Mouse (Mus musculus) hindbrain, embryonic 12.5 days (tissue): ENCODE measurements around the gene Rnf126. TPM values are rescaled to one million over a fixed set of nuclear protein-coding genes. Genes with fewer than 3 reads are reported as not detected.

Experiments used
- ATAC-seq: fragments of 200-750 bp; cut with Nextera tagmentation; 2 replicates; pipeline ENCODE4 v1.8.0; 2017; ENCODE audit warnings: moderate TSS enrichment; ENCODE audit not compliant: low FRiP score
- H3K27ac ChIP-seq: fragments of 300-500 bp; sonication (generic); 2 replicates; pipeline ENCODE4 v1.5.1; 2016; ENCODE audit warnings: mild to moderate bottlenecking
- H3K27me3 ChIP-seq: fragments of 300-500 bp; sonication (generic); 2 replicates; pipeline ENCODE4 v1.6.1; 2016; ENCODE audit warnings: mild to moderate bottlenecking
- H3K36me3 ChIP-seq: fragments of 300-500 bp; sonication (generic); 2 replicates; pipeline ENCODE4 v1.6.1; 2016; ENCODE audit warnings: mild to moderate bottlenecking
- H3K4me1 ChIP-seq: fragments of 300-500 bp; sonication (generic); 2 replicates; pipeline ENCODE4 v1.6.1; 2016
- H3K4me2 ChIP-seq: fragments of 300-500 bp; sonication (generic); replicated peaks from 2 replicates; pipeline ENCODE4 v1.6.1; 2016; ENCODE audit warnings: mild to moderate bottlenecking
- H3K4me3 ChIP-seq: fragments of 300-500 bp; sonication (generic); 2 replicates; pipeline ENCODE4 v1.5.1; 2016; ENCODE audit warnings: mild to moderate bottlenecking
- H3K9ac ChIP-seq: fragments of 300-500 bp; sonication (generic); 2 replicates; pipeline ENCODE4 v1.6.1; 2016; ENCODE audit warnings: mild to moderate bottlenecking, moderate library complexity
- H3K9me3 ChIP-seq: fragments of 300-500 bp; sonication (generic); replicated peaks from 2 replicates; pipeline ENCODE4 v1.6.1; 2016; ENCODE audit warnings: mild to moderate bottlenecking
- WGBS: fragments of 180-500 bp; shearing (Covaris S2); methylation state at CpG from one replicate; pipeline ENCODE4 v1.1.7; 2016; 5-methylcytosine and 5-hydroxymethylcytosine counted together
- polyA plus RNA-seq: library from polyadenylated mRNA; unstranded; fragments of >200 nt; fragmentation: Nextera tagmentation; extraction: Ambion mirVana; gene quantifications from 2 replicates; pipeline ENCODE4 v1.2.1, GENCODE M21; 2016

Gene Rnf126
- polyA plus RNA-seq, 1 experiment from 2014 or later, result 103 TPM

DNA sequence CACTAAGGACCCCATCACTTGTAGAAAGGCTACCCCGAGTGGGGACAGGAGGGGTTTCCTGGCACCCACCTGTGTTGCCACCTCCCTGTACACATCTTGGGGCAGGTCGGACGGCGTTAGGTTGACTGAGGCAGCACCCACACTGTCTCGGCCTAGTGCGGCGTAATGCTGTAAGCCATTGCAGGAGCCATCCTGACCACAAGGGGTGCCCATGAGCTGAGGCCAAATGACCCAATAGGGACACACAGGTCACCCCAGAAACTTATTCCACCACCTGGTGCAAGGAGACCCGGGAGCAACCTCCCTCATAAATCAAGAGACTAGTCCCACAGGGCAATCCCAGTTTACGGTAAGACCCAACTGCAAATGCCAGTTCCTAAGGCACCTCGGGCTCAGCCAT is 28.5 kb downstream of the Rnf126 start:
- Histone ChIP-seq H3K4me2 (no peak overlapping the region), H3K9ac (no peak overlapping the region), H3K4me3 (no peak overlapping the region), H3K4me1 (peaks cover 5% of the 10 kb centered on the region; the same call in 1 of the 2 replicates), H3K27ac (no peak overlapping the region), H3K27me3 (peaks cover 20% of the 10 kb centered on the region), H3K36me3 (peaks cover 95% of the 10 kb centered on the region), H3K9me3 (peaks cover 31% of the 10 kb centered on the region)
- ATAC-seq, result no peak
- 80% methylated on average over 10 of the region's 10 CpGs for WGBS

DNA sequence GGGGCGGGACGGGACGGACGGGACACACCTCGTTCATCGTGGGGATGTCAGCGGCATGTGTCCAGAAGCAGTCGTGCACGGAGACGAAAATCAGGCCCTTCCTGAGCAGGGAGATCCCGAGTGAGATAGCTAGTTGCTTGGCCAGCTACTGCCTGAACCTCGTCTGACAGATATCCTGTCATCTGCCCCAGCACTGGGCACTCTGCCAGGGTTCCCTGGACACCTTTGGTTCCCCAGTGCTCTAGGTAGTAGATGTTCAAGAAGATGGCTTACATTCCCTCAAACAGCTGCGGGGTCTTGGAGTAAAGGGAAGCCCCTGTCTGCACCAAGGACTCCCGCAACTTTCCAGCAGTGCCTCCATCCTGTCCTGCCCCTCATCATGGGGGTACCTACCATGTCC is 30.0 kb downstream of the Rnf126 start:
- H3K4me1 ChIP-seq, result peaks cover 5% of the 10 kb centered on the region; the same call in 1 of the 2 replicates

DNA sequence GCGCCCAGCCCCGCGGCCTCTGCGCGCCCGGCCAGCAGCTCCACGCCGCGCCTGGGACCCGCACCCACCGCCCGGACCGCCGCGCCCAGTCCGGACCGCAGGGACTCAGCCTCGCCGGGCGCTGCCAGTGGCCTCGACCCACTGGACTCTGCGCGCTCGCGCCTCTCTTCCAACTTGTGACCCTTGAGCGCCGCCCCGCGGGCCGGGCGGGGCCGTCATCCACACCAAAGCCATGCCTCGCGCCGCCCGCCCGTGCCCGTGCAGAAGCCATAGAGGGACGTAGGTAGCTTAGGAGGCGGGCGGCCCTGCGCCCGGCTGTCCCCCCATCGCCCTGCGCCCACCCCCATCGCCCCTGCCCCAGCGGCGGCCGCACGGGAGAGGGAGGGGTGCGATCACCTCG is 31.4 kb downstream of the Rnf126 start:
- no peak overlapping the region for H3K27ac ChIP-seq
- WGBS, result 32% methylated on average over 43 of the region's 52 CpGs
- no peak for ATAC-seq
- H3K27me3 ChIP-seq, result peaks cover 20% of the 10 kb centered on the region
- peaks cover 28% of the 10 kb centered on the region for H3K9me3 ChIP-seq
- 0 out of 2 replicates have a peak overlapping the region, but pooled peaks have one; percentile 6 for H3K4me3 ChIP-seq
- H3K9ac ChIP-seq, result peak overlapping the region; percentile 8; the same call in 1 of the 2 replicates
- H3K36me3 ChIP-seq, result peaks cover 67% of the 10 kb centered on the region
- H3K4me2 ChIP-seq, result peak overlapping the region; percentile 24
- H3K4me1 ChIP-seq, result peaks cover 5% of the 10 kb centered on the region; the same call in 1 of the 2 replicates

More for the DNA sequence above, 30.0 kb downstream of the Rnf126 start:
- H3K4me3 ChIP-seq, result no peak overlapping the region
- peaks cover 32% of the 10 kb centered on the region for H3K9me3 ChIP-seq
- WGBS, result 86% methylated on average over 14 of the region's 14 CpGs
- H3K36me3 ChIP-seq, result peaks cover 80% of the 10 kb centered on the region
- H3K4me2 ChIP-seq, result no peak overlapping the region
- H3K9ac ChIP-seq, result no peak overlapping the region
- no peak overlapping the region for H3K27ac ChIP-seq
- H3K27me3 ChIP-seq, result peaks cover 20% of the 10 kb centered on the region
- no peak for ATAC-seq

DNA sequence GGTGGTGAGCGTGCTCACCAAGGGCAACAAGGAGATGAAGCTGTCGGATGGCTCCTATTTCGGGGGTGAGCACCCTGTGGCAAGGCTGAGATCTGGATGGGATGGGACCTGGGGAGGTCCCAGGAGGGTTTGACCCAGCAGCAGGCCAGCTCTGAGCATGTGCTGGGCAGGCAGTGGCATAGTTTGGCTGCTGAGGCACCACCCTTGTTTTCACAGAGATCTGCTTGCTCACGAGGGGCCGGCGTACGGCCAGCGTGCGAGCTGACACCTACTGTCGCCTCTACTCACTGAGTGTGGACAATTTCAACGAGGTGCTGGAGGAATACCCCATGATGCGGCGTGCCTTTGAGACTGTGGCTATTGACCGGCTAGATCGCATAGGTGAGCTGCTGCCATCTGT is 32.9 kb downstream of the Rnf126 start:
- Histone ChIP-seq H3K9me3 (peaks cover 12% of the 10 kb centered on the region), H3K9ac (no peak overlapping the region), H3K36me3 (peaks cover 52% of the 10 kb centered on the region), H3K4me1 (peaks cover 5% of the 10 kb centered on the region; the same call in 1 of the 2 replicates), H3K4me3 (no peak overlapping the region), H3K27ac (no peak overlapping the region), H3K4me2 (no peak overlapping the region), H3K27me3 (peaks cover 20% of the 10 kb centered on the region)
- ATAC-seq, result no peak
- 97% methylated on average over 15 of the region's 15 CpGs for WGBS

DNA sequence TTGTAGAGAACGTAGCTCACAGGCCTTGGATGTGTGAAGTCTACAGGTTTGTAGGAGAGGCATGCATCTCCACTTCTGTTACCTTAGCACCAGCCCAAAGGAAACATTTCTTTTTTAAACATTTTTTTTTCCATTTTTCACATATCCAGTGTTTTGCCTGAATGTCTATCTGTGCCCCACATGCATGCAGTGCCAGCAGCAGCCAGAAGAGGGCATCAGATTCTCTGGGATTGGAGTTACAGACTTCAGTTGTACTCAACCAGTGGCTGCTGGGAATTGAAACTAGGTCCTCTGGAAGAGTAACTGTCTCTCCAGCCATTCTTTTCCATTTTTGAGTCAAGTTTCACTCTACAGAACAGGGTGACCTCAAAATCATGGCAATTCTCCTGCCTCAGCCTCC is 34.3 kb downstream of the Rnf126 start:
- 100% methylated on average over 1 of the region's 1 CpGs for WGBS
- ATAC-seq, result no peak
- Histone ChIP-seq H3K4me2 (no peak overlapping the region), H3K4me1 (peaks cover 5% of the 10 kb centered on the region), H3K4me3 (no peak overlapping the region), H3K27ac (no peak overlapping the region), H3K27me3 (peaks cover 20% of the 10 kb centered on the region), H3K36me3 (peaks cover 38% of the 10 kb centered on the region), H3K9ac (no peak overlapping the region), H3K9me3 (0 out of 2 replicates have a peak, but pooled peaks cover 9% of the 10 kb centered on the region)

DNA sequence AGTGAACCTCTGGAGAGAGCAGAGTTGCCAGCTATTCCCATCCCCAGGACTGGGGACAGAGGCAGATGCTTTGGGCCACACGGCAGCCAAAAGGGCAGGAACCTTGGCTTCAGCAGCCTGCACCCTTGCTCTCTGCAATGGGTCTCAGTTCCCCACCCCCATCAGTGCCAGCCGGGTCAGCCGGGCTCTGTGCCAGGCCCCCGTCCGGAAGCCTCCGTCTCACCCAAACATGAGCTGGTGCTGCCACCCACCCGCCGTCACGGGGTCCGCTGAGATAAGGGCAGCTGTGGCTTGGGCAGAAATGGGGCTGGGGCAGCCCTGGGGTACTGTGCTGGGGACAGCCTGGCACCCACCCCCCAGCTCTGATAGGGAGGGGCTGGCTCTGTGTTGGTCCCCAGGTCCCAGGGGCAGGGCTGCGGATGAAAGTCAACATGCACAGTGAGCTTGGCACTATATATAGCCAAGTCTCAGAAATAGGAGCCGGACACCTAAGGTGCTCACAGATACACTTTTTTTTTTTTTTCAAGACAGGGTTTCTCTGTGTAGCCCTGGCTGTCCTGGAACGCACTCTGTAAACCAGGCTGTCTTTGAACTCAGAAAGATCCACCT is 37.3 kb downstream of the Rnf126 start:
- Histone ChIP-seq H3K36me3 (peaks cover 8% of the 10 kb centered on the region), H3K9ac (no peak overlapping the region), H3K4me2 (no peak overlapping the region), H3K4me3 (no peak overlapping the region), H3K27ac (no peak overlapping the region), H3K9me3 (0 out of 2 replicates have a peak, but pooled peaks cover 4% of the 10 kb centered on the region), H3K27me3 (no peaks in the 10 kb centered on the region), H3K4me1 (no peaks in the 10 kb centered on the region; the same call in none of the 2 replicates)
- 87% methylated on average over 13 of the region's 13 CpGs for WGBS
- no peak for ATAC-seq

DNA sequence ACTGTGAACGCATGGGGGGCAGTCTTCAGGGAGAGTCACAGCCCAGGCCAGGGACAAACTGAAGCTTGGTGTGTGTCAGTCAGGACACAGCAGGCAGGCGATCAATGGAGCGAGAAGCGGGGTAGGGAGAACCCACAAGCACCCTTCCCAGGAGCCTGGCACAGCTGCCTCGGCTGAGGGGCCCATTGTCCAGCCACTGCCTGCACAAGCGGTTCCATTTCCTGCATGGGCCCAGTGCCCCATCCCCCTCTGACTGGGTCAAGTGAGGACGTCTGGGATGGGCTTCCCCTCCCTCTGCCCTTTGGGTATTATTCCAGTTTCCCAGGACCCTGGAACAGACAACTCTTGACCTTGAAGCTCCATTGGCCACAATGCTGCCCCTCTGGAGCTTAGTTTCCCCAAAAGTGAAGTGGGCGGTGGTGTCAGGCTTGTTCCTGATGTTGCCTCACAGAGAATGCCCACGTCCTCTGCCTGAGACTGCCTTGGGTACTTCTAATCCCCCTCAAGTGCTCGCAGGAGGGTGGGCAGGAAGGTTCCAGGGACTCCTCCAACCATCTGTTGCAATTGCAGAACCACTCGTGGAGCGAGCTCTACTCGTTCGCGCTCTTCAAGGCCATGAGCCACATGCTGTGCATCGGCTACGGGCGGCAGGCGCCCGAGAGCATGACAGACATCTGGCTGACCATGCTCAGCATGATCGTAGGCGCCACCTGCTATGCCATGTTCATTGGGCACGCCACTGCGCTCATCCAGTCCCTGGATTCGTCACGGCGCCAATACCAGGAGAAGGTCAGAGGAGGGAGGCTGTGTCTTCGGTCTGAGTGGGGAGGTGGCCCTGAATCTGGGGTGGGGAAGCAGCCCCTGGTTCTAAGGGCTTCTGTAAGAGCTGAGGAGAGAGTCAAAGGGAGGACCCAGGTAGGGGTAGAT is 38.2 kb downstream of the Rnf126 start:
- no peaks in the 10 kb centered on the region; the same call in 1 of the 2 replicates for H3K36me3 ChIP-seq
- H3K4me1 ChIP-seq, result no peaks in the 10 kb centered on the region; the same call in none of the 2 replicates
- no peak overlapping the region for H3K27ac ChIP-seq
- H3K4me2 ChIP-seq, result no peak overlapping the region
- H3K27me3 ChIP-seq, result no peaks in the 10 kb centered on the region
- 73% methylated on average over 28 of the region's 28 CpGs for WGBS
- no peak overlapping the region for H3K9ac ChIP-seq
- no peak overlapping the region for H3K4me3 ChIP-seq
- 0 out of 2 replicates have a peak, but pooled peaks cover 4% of the 10 kb centered on the region for H3K9me3 ChIP-seq
- ATAC-seq, result 0 out of 2 replicates have a peak, but pooled peaks have one; percentile 14

DNA sequence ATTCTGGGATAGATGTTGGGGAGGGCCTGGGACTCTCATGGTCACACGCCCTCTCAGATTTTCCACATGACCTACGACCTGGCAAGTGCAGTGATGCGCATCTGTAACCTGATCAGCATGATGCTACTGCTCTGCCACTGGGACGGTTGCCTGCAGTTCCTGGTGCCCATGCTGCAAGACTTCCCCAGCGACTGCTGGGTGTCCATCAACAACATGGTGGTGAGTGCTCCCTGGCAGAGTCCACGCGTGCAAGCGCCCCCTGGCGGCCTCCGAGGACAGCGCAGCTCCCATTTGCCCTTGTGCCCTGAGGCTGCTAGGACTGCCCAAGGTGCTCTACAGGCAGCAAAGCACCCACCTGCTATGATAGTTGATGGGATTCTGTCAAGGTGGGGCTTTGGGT is 40.7 kb downstream of the Rnf126 start:
- Histone ChIP-seq H3K36me3 (no peaks in the 10 kb centered on the region), H3K9me3 (no peaks in the 10 kb centered on the region), H3K9ac (no peak overlapping the region), H3K4me1 (no peaks in the 10 kb centered on the region; the same call in none of the 2 replicates), H3K4me2 (no peak overlapping the region), H3K27ac (no peak overlapping the region), H3K27me3 (no peaks in the 10 kb centered on the region), H3K4me3 (no peak overlapping the region)
- 39% methylated on average over 11 of the region's 11 CpGs for WGBS
- ATAC-seq, result no peak

DNA sequence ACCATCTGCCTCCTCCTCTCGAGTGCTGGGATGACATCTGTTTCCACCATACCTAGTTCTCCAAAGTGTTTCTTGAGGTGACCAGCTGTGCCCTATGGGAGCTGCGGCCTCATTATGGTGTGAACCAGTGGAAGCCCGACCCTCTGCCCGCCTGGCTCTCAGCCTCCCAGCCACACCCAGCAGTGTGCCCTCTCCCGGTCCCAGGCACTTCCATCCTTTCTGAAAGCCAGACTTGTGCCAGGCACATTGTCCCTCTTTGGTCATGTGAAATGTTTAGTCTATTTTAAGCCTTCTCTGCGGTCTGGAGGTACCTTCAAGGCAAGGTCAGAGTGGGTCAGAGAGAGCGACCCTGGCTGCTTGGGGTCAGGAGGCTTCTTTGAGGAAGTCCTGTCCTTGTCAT is 43.1 kb downstream of the Rnf126 start:
- no peak for ATAC-seq
- H3K4me1 ChIP-seq, result no peaks in the 10 kb centered on the region; the same call in none of the 2 replicates
- no peaks in the 10 kb centered on the region for H3K9me3 ChIP-seq
- no peaks in the 10 kb centered on the region for H3K36me3 ChIP-seq
- peaks cover 14% of the 10 kb centered on the region for H3K27me3 ChIP-seq
- H3K4me2 ChIP-seq, result no peak overlapping the region
- WGBS, result 81% methylated on average over 7 of the region's 7 CpGs
- H3K4me3 ChIP-seq, result no peak overlapping the region
- H3K9ac ChIP-seq, result no peak overlapping the region
- no peak overlapping the region for H3K27ac ChIP-seq

DNA sequence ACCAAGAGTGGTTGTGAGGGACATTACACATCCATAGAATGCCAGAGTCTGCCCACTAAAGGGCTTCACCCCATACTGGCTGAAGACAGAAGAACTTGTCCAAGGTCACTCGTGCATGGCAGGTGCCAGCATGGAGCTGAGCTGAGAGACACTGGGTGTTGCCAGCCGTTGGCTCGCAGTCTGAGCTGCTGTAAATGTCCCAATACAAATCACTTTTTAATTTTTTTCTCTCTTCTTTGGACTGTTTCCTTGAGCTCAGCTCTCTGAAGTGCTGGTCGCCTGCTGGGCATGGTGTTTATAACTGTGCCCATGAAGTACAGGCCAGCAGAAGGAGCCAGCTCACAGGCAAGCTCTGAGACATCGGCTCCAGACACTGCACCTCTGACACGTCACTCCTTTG is 43.7 kb downstream of the Rnf126 start:
- Histone ChIP-seq H3K27me3 (peaks cover 20% of the 10 kb centered on the region), H3K36me3 (no peaks in the 10 kb centered on the region), H3K4me3 (no peak overlapping the region), H3K9ac (no peak overlapping the region), H3K4me1 (no peaks in the 10 kb centered on the region; the same call in 1 of the 2 replicates), H3K9me3 (no peaks in the 10 kb centered on the region), H3K27ac (no peak overlapping the region), H3K4me2 (no peak overlapping the region)
- no peak for ATAC-seq
- WGBS, result 64% methylated on average over 6 of the region's 6 CpGs

DNA sequence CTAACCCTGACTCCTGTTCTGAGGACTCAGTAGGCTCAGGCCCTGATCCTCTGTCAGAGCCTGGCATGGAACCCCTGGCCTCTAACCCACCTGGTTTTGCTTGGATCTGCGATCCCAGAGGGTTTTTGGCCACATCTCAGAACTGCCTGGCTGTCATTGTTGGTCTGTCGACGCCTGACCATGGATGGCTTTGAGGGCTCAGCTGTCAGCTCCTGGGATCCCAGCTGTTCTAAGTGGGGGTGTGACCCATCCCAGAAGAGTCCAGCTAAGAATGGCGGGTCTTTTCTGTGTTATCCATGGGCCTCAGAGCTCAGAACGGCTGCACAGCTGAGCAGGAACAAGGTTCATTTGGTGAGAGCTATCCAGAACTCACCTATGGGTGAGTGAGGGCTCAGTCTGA is 45.7 kb downstream of the Rnf126 start:
- Histone ChIP-seq H3K9me3 (no peaks in the 10 kb centered on the region), H3K27ac (no peak overlapping the region), H3K4me1 (peaks cover 18% of the 10 kb centered on the region), H3K4me2 (no peak overlapping the region), H3K4me3 (no peak overlapping the region), H3K9ac (no peak overlapping the region), H3K36me3 (no peaks in the 10 kb centered on the region), H3K27me3 (peaks cover 39% of the 10 kb centered on the region)
- ATAC-seq, result no peak
- WGBS, result 60% methylated on average over 5 of the region's 5 CpGs

DNA sequence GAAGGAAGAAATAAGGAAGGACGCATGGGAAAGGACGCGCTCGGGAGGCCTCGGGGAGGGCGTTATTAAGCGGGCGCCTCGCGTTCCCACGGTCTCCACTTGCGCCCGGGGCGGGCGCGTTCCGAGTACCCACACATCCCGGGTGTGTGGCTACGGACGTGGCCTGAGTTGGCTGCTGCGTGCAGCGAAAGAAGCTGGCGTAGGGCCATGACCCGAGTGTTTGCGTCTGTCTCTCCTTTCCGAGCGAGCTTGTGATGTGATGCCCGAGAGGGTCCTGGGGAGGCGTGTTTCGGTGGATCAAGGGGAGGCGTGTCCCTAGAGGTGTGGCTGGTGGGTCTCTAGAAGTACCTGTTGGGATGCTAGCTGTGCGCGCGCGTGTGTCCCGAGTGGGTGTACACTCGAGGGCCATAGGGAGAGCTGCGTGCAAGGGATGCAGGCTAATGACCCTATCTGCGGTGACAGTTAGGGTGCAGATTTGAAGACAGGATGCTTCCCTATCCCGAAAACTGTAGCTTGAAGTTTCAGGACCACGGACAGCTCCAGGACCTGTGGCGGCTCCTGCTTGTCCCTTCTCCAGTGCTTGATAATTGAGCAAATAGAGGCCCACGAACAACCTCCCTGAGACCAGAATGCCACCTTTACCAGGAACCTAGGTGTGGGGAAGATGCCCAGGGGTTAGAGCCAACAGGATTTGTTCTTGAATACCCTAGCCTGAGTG is 49.0 kb downstream of the Rnf126 start:
- Histone ChIP-seq H3K27ac (no peak overlapping the region), H3K9ac (peak overlapping the region; percentile 74; the same call in 1 of the 2 replicates), H3K27me3 (peaks cover 55% of the 10 kb centered on the region), H3K4me1 (peaks cover 18% of the 10 kb centered on the region), H3K9me3 (no peaks in the 10 kb centered on the region), H3K4me3 (peak overlapping the region; percentile 72), H3K4me2 (peak overlapping the region; percentile 99), H3K36me3 (no peaks in the 10 kb centered on the region)
- ATAC-seq, result 0 out of 2 replicates have a peak, but pooled peaks have one; percentile 14
- 5% methylated on average over 43 of the region's 43 CpGs for WGBS
